Mouse (Mus musculus): ENCODE results near the gene Olfr279.

- TF ChIP-seq EP300 (IDR thresholded peaks at IDR 0.05; ENCODE audit: low read depth) (no peak), CTCF (IDR thresholded peaks at IDR 0.05; ENCODE audit: low read depth) (0 out of 2 replicates have a peak, but pooled peaks have one; percentile 8)
These were observed 17.2 kb downstream of the Olfr279 start for GRCm38 (mm10) chr15:98509387-98509786.

All from liver, postnatal 0 days (tissue).